Mouse (Mus musculus): ENCODE results near the gene Cbs.

DNA sequence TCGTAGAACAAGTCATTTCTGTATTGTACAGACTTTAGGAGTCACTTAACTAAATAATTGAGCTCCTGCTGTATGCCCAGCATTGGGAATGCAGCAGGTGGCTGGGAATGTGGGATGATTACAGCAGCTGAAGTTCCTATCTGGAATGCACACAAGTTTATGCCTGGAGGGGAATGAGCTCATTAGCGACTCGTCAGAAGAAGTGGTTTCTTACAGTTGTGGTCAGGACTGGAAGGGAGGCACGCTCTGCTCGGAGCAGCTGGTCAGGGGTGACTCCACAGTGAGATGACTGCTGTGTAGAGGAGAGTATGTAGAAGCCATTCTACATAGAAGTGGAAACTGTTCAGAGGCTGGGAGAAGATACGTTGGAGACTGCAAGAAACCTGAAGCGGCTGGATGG, 62.4 kb downstream of the Cbs start:
- no peak for TF ChIP-seq CTCF (IDR thresholded peaks at IDR 0.05)
- no peak for TF ChIP-seq EP300 (IDR thresholded peaks at IDR 0.05)
